Comparison of ENCODE assay signal across 8 mouse cellular contexts in the genomic region with DNA sequence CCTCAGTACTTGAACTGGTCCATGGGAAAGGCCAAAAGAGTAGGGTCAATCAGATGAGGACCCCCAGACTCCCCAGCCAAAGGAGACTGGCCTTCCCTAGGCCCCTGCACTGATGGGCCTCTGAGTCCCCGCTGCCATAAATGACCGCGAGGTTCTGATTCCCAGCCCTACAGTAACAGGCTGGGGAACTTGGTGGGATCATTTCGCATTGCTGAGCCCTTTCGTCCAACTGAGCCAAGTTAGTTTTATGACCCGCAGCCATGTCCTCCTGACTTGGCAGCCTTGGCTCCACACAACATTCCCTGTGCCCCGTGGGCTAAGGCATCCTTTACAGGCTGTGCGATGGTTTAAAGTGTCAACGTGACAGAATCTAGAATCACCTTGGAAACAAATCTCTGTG. TPM values are rescaled to one million over a fixed set of nuclear protein-coding genes. Genes with fewer than 3 reads are reported as not detected.
DNase-seq lines count a peak whose midpoint lies in the region; ATAC-seq and TF ChIP-seq lines count a peak whose summit lies in the region.

No protein-coding gene starts in this region.

- 47% methylated on average over 9 of the region's 9 CpGs for WGBS in heart, embryonic 12.5 days
- 42% methylated on average over 9 of the region's 9 CpGs for WGBS in forebrain, postnatal 0 days
- WGBS in macrophage (ENCODE audit: missing documents) = 68% methylated on average over 9 of the region's 9 CpGs

- peak overlapping the region; percentile 89 for H3K9ac ChIP-seq in heart, embryonic 12.5 days
- H3K9ac ChIP-seq in forebrain, postnatal 0 days = peak overlapping the region; percentile 68; the same call in 1 of the 2 replicates

- no peaks in the 10 kb centered on the region for H3K27me3 ChIP-seq in heart, embryonic 12.5 days (replicated peaks)
- no peaks in the 10 kb centered on the region for H3K27me3 ChIP-seq in E14TG2a.4 (ENCODE audit: insufficient read depth, low read length)
- H3K27me3 ChIP-seq in forebrain, postnatal 0 days (ENCODE audit: insufficient read depth, low read length) = no peaks in the 10 kb centered on the region

- no peak for ATAC-seq in heart, embryonic 12.5 days (ENCODE audit: insufficient number of reproducible peaks, low FRiP score)
- ATAC-seq in forebrain, postnatal 0 days = no peak
- ATAC-seq in frontal cortex, adult (ENCODE audit: low TSS enrichment) = no peak

- peaks cover 34% of the 10 kb centered on the region for H3K4me1 ChIP-seq in heart, embryonic 12.5 days (replicated peaks)
- peaks cover 45% of the 10 kb centered on the region for H3K4me1 ChIP-seq in E14TG2a.4 (replicated peaks; ENCODE audit: low read depth, low read length)
- peaks cover 8% of the 10 kb centered on the region; the same call in 1 of the 2 replicates for H3K4me1 ChIP-seq in forebrain, postnatal 0 days (ENCODE audit: insufficient read depth)

- no peak for TF ChIP-seq CTCF in E14TG2a.4 (conservative IDR thresholded peaks at IDR 0.05; ENCODE audit: low read length)
- no peak for TF ChIP-seq CTCF in forebrain, postnatal 0 days (IDR thresholded peaks at IDR 0.05; ENCODE audit: low read depth)

- H3K79me2 ChIP-seq in macrophage (ENCODE audit: inconsistent target) = peaks cover 42% of the 10 kb centered on the region

- no peaks in the 10 kb centered on the region for H3K9me3 ChIP-seq in heart, embryonic 12.5 days (replicated peaks)
- no peaks in the 10 kb centered on the region for H3K9me3 ChIP-seq in E14TG2a.4 (ENCODE audit: low read length)
- H3K9me3 ChIP-seq in forebrain, postnatal 0 days (ENCODE audit: low read length) = no peaks in the 10 kb centered on the region

- 0 out of 2 replicates have a peak overlapping the region, but pooled peaks have one; percentile 89 for H3K27ac ChIP-seq in heart, embryonic 12.5 days (ENCODE audit: poor library complexity, severe bottlenecking)
- H3K27ac ChIP-seq in forebrain, postnatal 0 days (ENCODE audit: low read depth, low read length) = no peak overlapping the region
- H3K27ac ChIP-seq in macrophage = peak overlapping the region; percentile 71

- H3K36me3 ChIP-seq in heart, embryonic 12.5 days = no peaks in the 10 kb centered on the region
- H3K36me3 ChIP-seq in E14TG2a.4 (ENCODE audit: insufficient read depth, low read length) (peaks cover 9% of the 10 kb centered on the region; the same call in 1 of the 2 replicates), macrophage (ENCODE audit: inconsistent target) (no peaks in the 10 kb centered on the region)
- H3K36me3 ChIP-seq in forebrain, postnatal 0 days (ENCODE audit: insufficient read depth) = no peaks in the 10 kb centered on the region

- peak overlapping the region; percentile 83 for H3K4me2 ChIP-seq in heart, embryonic 12.5 days
- peak overlapping the region; percentile 95 for H3K4me2 ChIP-seq in forebrain, postnatal 0 days (ENCODE audit: low read depth)

- DNase-seq in heart, adult 11 months = no peak
- DNase-seq in forebrain, postnatal 0 days = no peak
- DNase-seq in adrenal gland, postnatal 10 days = no peak
- DNase-seq in cerebellum, adult 18-20 months = no peak

- peak overlapping the region; percentile 89 for H3K4me3 ChIP-seq in heart, embryonic 12.5 days
- H3K4me3 ChIP-seq in E14TG2a.4 (replicated peaks; ENCODE audit: low read length) (peak overlapping the region; percentile 93), macrophage (ENCODE audit: inconsistent target) (peak overlapping the region; percentile 59)
- H3K4me3 ChIP-seq in forebrain, postnatal 0 days (ENCODE audit: low read depth, low read length) = peak overlapping the region; percentile 87

RNA-seq across cellular contexts. Expression of gene Arhgap17, which starts 1.0 kb away (rescaled TPM):
- 23.0 and 25.4 TPM in 2 replicates for polyA plus RNA-seq in heart, embryonic 12.5 days (2016; fragmentation: Nextera tagmentation; extraction: Ambion mirVana)
- 6.0 and 8.1 TPM in 2 replicates for total RNA-seq in forebrain, postnatal 0 days (2014; rRNA removed)
- 5.2 and 5.4 TPM in 2 replicates for polyA plus RNA-seq in forebrain, postnatal 0 days (2015; fragmentation: Nextera tagmentation; extraction: Ambion mirVana)
- 100 to 1,000 TPM; 131 to 699 (median 546) TPM for total RNA-seq in macrophage (2018; cell fraction: chromatin; rRNA removed)
- 100 to 1,000 TPM in 22 of 26 experiments, 10 to 100 TPM in 4; 69.2 to 167 (median 116) TPM for total RNA-seq in macrophage (2018; cell fraction: cytosol; rRNA removed)
- 100 to 1,000 TPM; 124 to 620 (median 384) TPM for total RNA-seq in macrophage (2018; cell fraction: nucleus; rRNA removed)
- polyA plus RNA-seq in macrophage (2018) = 59.4 to 114 TPM (median 112 TPM) in 3 replicates
- total RNA-seq in adrenal gland, postnatal 10 days (2021) = 10 to 100 TPM; 33.6 to 40.6 TPM

RNA-seq across cellular contexts. Expression of gene Lcmt1, which starts 1.1 kb away (rescaled TPM):
- 37.5 and 38.5 TPM in 2 replicates for polyA plus RNA-seq in heart, embryonic 12.5 days (2016; fragmentation: Nextera tagmentation; extraction: Ambion mirVana)
- total RNA-seq in forebrain, postnatal 0 days (2014; rRNA removed) = 93.1 and 105 TPM in 2 replicates
- polyA plus RNA-seq in forebrain, postnatal 0 days (2015; fragmentation: Nextera tagmentation; extraction: Ambion mirVana) = 118 and 122 TPM in 2 replicates
- total RNA-seq in macrophage (2018; cell fraction: chromatin; rRNA removed) = 10 to 100 TPM in 15 of 26 experiments, 1 to 10 TPM in 11; 1.7 to 25.4 (median 11.6) TPM
- 10 to 100 TPM; 12.1 to 23.5 (median 18.4) TPM for total RNA-seq in macrophage (2018; cell fraction: cytosol; rRNA removed)
- total RNA-seq in macrophage (2018; cell fraction: nucleus; rRNA removed) = 10 to 100 TPM in 11 of 26 experiments, 1 to 10 TPM in 15; 3.9 to 18.4 (median 8.7) TPM
- polyA plus RNA-seq in macrophage (2018) = 14.4 to 20.0 TPM (median 19.7 TPM) in 3 replicates
- 10 to 100 TPM; 26.6 to 30.2 TPM for total RNA-seq in adrenal gland, postnatal 10 days (2021)
